Mouse (Mus musculus): ENCODE measurements around the gene Tbc1d4.

DNA sequence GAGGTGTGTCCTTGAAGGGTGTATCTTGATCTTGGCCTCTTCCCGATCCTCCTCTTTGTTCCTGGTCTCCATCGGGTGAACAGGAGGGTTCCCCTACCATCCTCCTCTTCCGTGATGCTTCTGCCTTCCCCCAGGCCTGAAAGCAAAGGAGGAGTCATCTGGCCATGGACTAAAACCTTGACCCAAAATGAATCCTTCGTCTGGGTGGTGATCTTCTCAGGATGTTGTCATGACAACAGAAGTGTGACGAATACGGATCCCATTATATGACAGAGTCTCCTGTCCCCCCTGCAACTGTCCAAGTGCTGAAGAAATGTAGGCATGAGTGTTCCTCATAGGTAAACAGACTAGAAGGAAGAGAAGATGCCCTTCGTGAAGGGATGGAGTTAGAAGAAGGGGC is 15.7 kb downstream of the Tbc1d4 start:
- TF ChIP-seq POLR2A (IDR thresholded peaks at IDR 0.05; ENCODE audit: extremely low read depth, insufficient read depth, low read length) (no peak), CTCF (IDR thresholded peaks at IDR 0.05; ENCODE audit: low read depth, low read length) (no peak)
